In genomic region chr17:35860831-35861197, GRCm38 (mm10) we compare ENCODE assay signal across 8 mouse cellular contexts. TPM values are rescaled to one million over a fixed set of nuclear protein-coding genes. Genes with fewer than 3 reads are reported as not detected.
DNase-seq lines count a peak whose midpoint lies in the region; ATAC-seq and TF ChIP-seq lines count a peak whose summit lies in the region.

No protein-coding gene starts in this region.

- DNase-seq in liver, adult 2 months (ENCODE audit: extremely low read depth, low read depth, low spot score) = no peak
- no peak for DNase-seq in liver
- DNase-seq in limb, embryonic 10.5 days (ENCODE audit: low spot score) = no peak
- DNase-seq in thymus, postnatal 0 days (ENCODE audit: low spot score) = no peak
- no peak for DNase-seq in adrenal gland, adult (ENCODE audit: inconsistent age in 2 of 2, low spot score in 1 of 2)
- no peak for DNase-seq in gastrocnemius, adult 18-20 months (ENCODE audit: low spot score)

- no peak for ATAC-seq in neural tube, embryonic 12.5 days (ENCODE audit: low FRiP score, low read depth)

- H3K27ac ChIP-seq in liver, adult 2 months (replicated peaks; ENCODE audit: insufficient read depth, low read depth, low read length) = no peak overlapping the region
- peak overlapping the region; percentile 77 for H3K27ac ChIP-seq in embryonic fibroblast, embryonic 13.5 days (ENCODE audit: insufficient read depth, low read length)
- H3K27ac ChIP-seq in limb, embryonic 10.5 days = peak overlapping the region; percentile 95
- H3K27ac ChIP-seq in neural tube, embryonic 12.5 days = peak overlapping the region; percentile 79; the same call in 1 of the 2 replicates

- no peak for TF ChIP-seq CTCF in liver, adult 2 months (IDR thresholded peaks at IDR 0.05; ENCODE audit: low read depth, low read length)
- TF ChIP-seq CTCF in embryonic fibroblast, embryonic 13.5 days (IDR thresholded peaks at IDR 0.05; ENCODE audit: borderline replicate concordance, insufficient read depth, low read length) = no peak

- peak overlapping the region; percentile 69 for H3K4me2 ChIP-seq in neural tube, embryonic 12.5 days (replicated peaks)

- peak overlapping the region; percentile 96; the same call in 1 of the 2 replicates for H3K4me3 ChIP-seq in liver, adult 2 months (ENCODE audit: insufficient read depth, low read depth, low read length)
- 0 out of 2 replicates have a peak overlapping the region, but pooled peaks have one; percentile 70 for H3K4me3 ChIP-seq in embryonic fibroblast, embryonic 13.5 days (ENCODE audit: insufficient read depth, low read length)
- peak overlapping the region; percentile 86 for H3K4me3 ChIP-seq in limb, embryonic 10.5 days
- peak overlapping the region; percentile 54 for H3K4me3 ChIP-seq in neural tube, embryonic 12.5 days

- H3K79me2 ChIP-seq in liver, adult 2 months (ENCODE audit: control insufficient read depth, insufficient read depth, low read length) = no peaks in the 10 kb centered on the region

- H3K4me1 ChIP-seq in liver, adult 2 months (ENCODE audit: control insufficient read depth, insufficient read depth, low read length) = no peaks in the 10 kb centered on the region; the same call in 1 of the 2 replicates
- peaks cover 12% of the 10 kb centered on the region for H3K4me1 ChIP-seq in embryonic fibroblast, embryonic 13.5 days (ENCODE audit: control insufficient read depth, insufficient read depth, low read length)
- peaks cover 34% of the 10 kb centered on the region for H3K4me1 ChIP-seq in limb, embryonic 10.5 days
- peaks cover 18% of the 10 kb centered on the region for H3K4me1 ChIP-seq in neural tube, embryonic 12.5 days

- TF ChIP-seq POLR2A in liver, adult 2 months (IDR thresholded peaks at IDR 0.05; ENCODE audit: extremely low read depth, insufficient read depth, low read length) = no peak
- TF ChIP-seq POLR2A in embryonic fibroblast, embryonic 13.5 days (IDR thresholded peaks at IDR 0.05; ENCODE audit: low read depth, low read length) = no peak; the same call in 1 of the 2 replicates

- peaks cover 5% of the 10 kb centered on the region; the same call in 1 of the 2 replicates for H3K27me3 ChIP-seq in liver, adult 2 months (ENCODE audit: control insufficient read depth, insufficient read depth, low read length)
- no peaks in the 10 kb centered on the region for H3K27me3 ChIP-seq in limb, embryonic 10.5 days (ENCODE audit: low read depth, poor library complexity, severe bottlenecking)
- H3K27me3 ChIP-seq in neural tube, embryonic 12.5 days (replicated peaks) = no peaks in the 10 kb centered on the region

- H3K9ac ChIP-seq in liver, adult 2 months (ENCODE audit: low read depth, low read length) = no peak overlapping the region
- H3K9ac ChIP-seq in neural tube, embryonic 12.5 days = peak overlapping the region; percentile 66

- H3K9me3 ChIP-seq in limb, embryonic 10.5 days (replicated peaks) = no peaks in the 10 kb centered on the region
- H3K9me3 ChIP-seq in neural tube, embryonic 12.5 days = no peaks in the 10 kb centered on the region

- no peaks in the 10 kb centered on the region for H3K36me3 ChIP-seq in liver, adult 2 months (ENCODE audit: control insufficient read depth, insufficient read depth, low read length)
- peaks cover 53% of the 10 kb centered on the region for H3K36me3 ChIP-seq in limb, embryonic 10.5 days
- peaks cover 21% of the 10 kb centered on the region for H3K36me3 ChIP-seq in neural tube, embryonic 12.5 days

- WGBS in liver, adult 2 months = 8% methylated on average over 12 of the region's 12 CpGs
- WGBS in limb, embryonic 10.5 days = 5% methylated on average over 12 of the region's 12 CpGs
- 5% methylated on average over 12 of the region's 12 CpGs for WGBS in neural tube, embryonic 12.5 days

RNA-seq across cellular contexts. Expression of gene Nrm, which starts 0.3 kb away (rescaled TPM):
- total RNA-seq in liver, adult 2 months (2014; rRNA removed) = 0.18 and 2.4 TPM in 2 replicates
- polyA plus RNA-seq in liver, adult 2 months (2012; rRNA removed) = 1.4 and 2.4 TPM in 2 replicates
- 9.8 and 15.5 TPM in 2 replicates for polyA plus RNA-seq in embryonic fibroblast, embryonic 13.5 days (2011; ENCODE audit: insufficient read length, low read depth, missing spikeins)
- polyA plus RNA-seq in limb, embryonic 10.5 days (2016; fragmentation: Nextera tagmentation; extraction: Ambion mirVana) = 61.7 and 67.1 TPM in 2 replicates
- polyA plus RNA-seq in neural tube, embryonic 12.5 days (2016; fragmentation: Nextera tagmentation; extraction: Ambion mirVana) = 40.5 and 41.3 TPM in 2 replicates
- 53.7 and 59.1 TPM in 2 replicates for polyA plus RNA-seq in thymus, postnatal 0 days (2015; fragmentation: Nextera tagmentation; extraction: Ambion mirVana)
- 1 to 10 TPM in 1 of 2 experiments, under 1 TPM in 1; 0.68 to 1.5 TPM for total RNA-seq in gastrocnemius, adult 18-20 months (2021)

RNA-seq across cellular contexts. Expression of gene Ppp1r18, which starts 4.6 kb away (rescaled TPM):
- total RNA-seq in liver, adult 2 months (2014; rRNA removed) = 2.0 and 3.8 TPM in 2 replicates
- polyA plus RNA-seq in liver, adult 2 months (2012; rRNA removed) = 4.7 and 5.5 TPM in 2 replicates
- 92.1 and 115 TPM in 2 replicates for polyA plus RNA-seq in embryonic fibroblast, embryonic 13.5 days (2011; ENCODE audit: insufficient read length, low read depth, missing spikeins)
- polyA plus RNA-seq in limb, embryonic 10.5 days (2016; fragmentation: Nextera tagmentation; extraction: Ambion mirVana) = 21.4 and 22.1 TPM in 2 replicates
- 34.6 and 35.1 TPM in 2 replicates for polyA plus RNA-seq in neural tube, embryonic 12.5 days (2016; fragmentation: Nextera tagmentation; extraction: Ambion mirVana)
- polyA plus RNA-seq in thymus, postnatal 0 days (2015; fragmentation: Nextera tagmentation; extraction: Ambion mirVana) = 82.4 and 89.3 TPM in 2 replicates
- 1 to 10 TPM; 4.1 to 5.8 TPM for total RNA-seq in gastrocnemius, adult 18-20 months (2021)

RNA-seq across cellular contexts. Expression of gene Dhx16, which starts 18.8 kb away (rescaled TPM):
- total RNA-seq in liver, adult 2 months (2014; rRNA removed) = 18.5 and 25.8 TPM in 2 replicates
- 41.4 and 52.2 TPM in 2 replicates for polyA plus RNA-seq in liver, adult 2 months (2012; rRNA removed)
- 40.5 and 41.1 TPM in 2 replicates for polyA plus RNA-seq in embryonic fibroblast, embryonic 13.5 days (2011; ENCODE audit: insufficient read length, low read depth, missing spikeins)
- polyA plus RNA-seq in limb, embryonic 10.5 days (2016; fragmentation: Nextera tagmentation; extraction: Ambion mirVana) = 58.4 and 62.4 TPM in 2 replicates
- 43.3 and 45.9 TPM in 2 replicates for polyA plus RNA-seq in neural tube, embryonic 12.5 days (2016; fragmentation: Nextera tagmentation; extraction: Ambion mirVana)
- 48.9 and 50.6 TPM in 2 replicates for polyA plus RNA-seq in thymus, postnatal 0 days (2015; fragmentation: Nextera tagmentation; extraction: Ambion mirVana)
- total RNA-seq in gastrocnemius, adult 18-20 months (2021) = 10 to 100 TPM; 11.7 to 14.1 TPM

RNA-seq across cellular contexts. Expression of gene Mdc1, which starts 19.5 kb away (rescaled TPM):
- 3.0 and 3.5 TPM in 2 replicates for total RNA-seq in liver, adult 2 months (2014; rRNA removed)
- 1.7 and 2.4 TPM in 2 replicates for polyA plus RNA-seq in liver, adult 2 months (2012; rRNA removed)
- 30.4 and 31.8 TPM in 2 replicates for polyA plus RNA-seq in embryonic fibroblast, embryonic 13.5 days (2011; ENCODE audit: insufficient read length, low read depth, missing spikeins)
- polyA plus RNA-seq in limb, embryonic 10.5 days (2016; fragmentation: Nextera tagmentation; extraction: Ambion mirVana) = 23.2 and 27.3 TPM in 2 replicates
- polyA plus RNA-seq in neural tube, embryonic 12.5 days (2016; fragmentation: Nextera tagmentation; extraction: Ambion mirVana) = 13.6 and 14.7 TPM in 2 replicates
- polyA plus RNA-seq in thymus, postnatal 0 days (2015; fragmentation: Nextera tagmentation; extraction: Ambion mirVana) = 6.7 TPM in 2 replicates
- total RNA-seq in gastrocnemius, adult 18-20 months (2021) = 1 to 10 TPM; 4.2 to 6.7 TPM

RNA-seq across cellular contexts. Expression of gene Tubb5, which starts 22.7 kb away (rescaled TPM):
- 37.5 and 67.3 TPM in 2 replicates for total RNA-seq in liver, adult 2 months (2014; rRNA removed)
- polyA plus RNA-seq in liver, adult 2 months (2012; rRNA removed) = 56.4 and 62.2 TPM in 2 replicates
- 856 and 947 TPM in 2 replicates for polyA plus RNA-seq in embryonic fibroblast, embryonic 13.5 days (2011; ENCODE audit: insufficient read length, low read depth, missing spikeins)
- polyA plus RNA-seq in limb, embryonic 10.5 days (2016; fragmentation: Nextera tagmentation; extraction: Ambion mirVana) = 1,509 and 1,575 TPM in 2 replicates
- 1,533 and 1,543 TPM in 2 replicates for polyA plus RNA-seq in neural tube, embryonic 12.5 days (2016; fragmentation: Nextera tagmentation; extraction: Ambion mirVana)
- 942 and 997 TPM in 2 replicates for polyA plus RNA-seq in thymus, postnatal 0 days (2015; fragmentation: Nextera tagmentation; extraction: Ambion mirVana)
- 10 to 100 TPM; 25.7 to 34.7 TPM for total RNA-seq in gastrocnemius, adult 18-20 months (2021)
